Mouse (Mus musculus) C2C12 (cell line): Measurements from ENCODE around the gene Ssh2. TPM values are rescaled to one million over a fixed set of nuclear protein-coding genes. Genes with fewer than 3 reads are reported as not detected.

ENCODE experiments used
- H3K27me3 ChIP-seq: one replicate; pipeline ENCODE4 v1.6.1; 2011; ENCODE audit not compliant: control insufficient read depth, insufficient read depth, insufficient read length
- H3K36me3 ChIP-seq: one replicate; pipeline ENCODE4 v1.6.1; 2011; ENCODE audit not compliant: control insufficient read depth, insufficient read depth
- H3K4me3 ChIP-seq: one replicate; pipeline ENCODE4 v1.5.1; 2011; ENCODE audit warnings: mild to moderate bottlenecking, control low read depth; ENCODE audit not compliant: poor library complexity, insufficient read depth, severe bottlenecking
- H3K79me2 ChIP-seq: one replicate; pipeline ENCODE4 v1.6.1; 2011; ENCODE audit not compliant: control insufficient read depth, insufficient read depth
- H3K79me3 ChIP-seq: one replicate; pipeline ENCODE4 v1.6.1; 2011; ENCODE audit warnings: low read depth, control low read depth
- H3ac ChIP-seq: one replicate; pipeline ENCODE3; 2011; ENCODE audit warnings: low read depth; ENCODE audit not compliant: control insufficient read depth, insufficient read length
- CEBPB ChIP-seq: IDR thresholded peaks from one replicate; pipeline ENCODE4 v1.6.1; 2011; ENCODE audit warnings: low read depth, mild to moderate bottlenecking, control low read depth, moderate library complexity
- CTCF ChIP-seq: IDR thresholded peaks from one replicate; pipeline ENCODE4 v1.5.1; 2011; ENCODE audit not compliant: control insufficient read depth, insufficient read depth, insufficient read length
- FOSL1 ChIP-seq: IDR thresholded peaks from one replicate; pipeline ENCODE4 v1.8.0; 2011; ENCODE audit warnings: mild to moderate bottlenecking, low read length; ENCODE audit not compliant: poor library complexity, insufficient read depth, severe bottlenecking
- MAX ChIP-seq: IDR thresholded peaks from one replicate; pipeline ENCODE4 v1.6.1; 2011; ENCODE audit warnings: mild to moderate bottlenecking, control low read depth
- MYOD1 ChIP-seq: IDR thresholded peaks from one replicate; pipeline ENCODE4 v1.6.1; 2011; ENCODE audit warnings: low read depth; ENCODE audit not compliant: control insufficient read depth, insufficient read length
- MYOG ChIP-seq: IDR thresholded peaks from one replicate; pipeline ENCODE4 v1.6.1; 2011; ENCODE audit not compliant: control insufficient read depth, insufficient read length; ENCODE audit errors: extremely low read depth
- USF1 ChIP-seq: IDR thresholded peaks from one replicate; pipeline ENCODE4 v1.6.1; 2011; ENCODE audit warnings: low read depth, mild to moderate bottlenecking, control low read depth, moderate library complexity
- polyA plus RNA-seq: library from polyadenylated mRNA; unstranded; fragments of >200 nt; fragmentation: generic; extraction: Trizol; gene quantifications from one replicate; pipeline ENCODE4 v1.2.1, GENCODE M21; 2012; ENCODE audit warnings: missing spikeins

Gene Ssh2
- polyA plus RNA-seq, 1 experiment, result 2.7 TPM

- Histone ChIP-seq H3K36me3 (peaks cover 22% of the 10 kb centered on the region), H3ac (no peak overlapping the region), H3K4me3 (no peak overlapping the region), H3K79me2 (no peaks in the 10 kb centered on the region), H3K27me3 (no peaks in the 10 kb centered on the region), H3K79me3 (no peaks in the 10 kb centered on the region)
- TF ChIP-seq MYOG (no peak), CEBPB (no peak), FOSL1 (no peak), USF1 (no peak), CTCF (no peak), MYOD1 (no peak), MAX (no peak)
Measured at GRCm38 (mm10) chr11:77453388-77453787, 237.3 kb downstream of the Ssh2 start.

GRCm38 (mm10) chr11:77455770-77456510 lies 239.9 kb downstream of the Ssh2 start:
- Histone ChIP-seq H3K4me3 (no peak overlapping the region), H3K79me3 (no peaks in the 10 kb centered on the region), H3K79me2 (no peaks in the 10 kb centered on the region), H3ac (no peak overlapping the region), H3K27me3 (no peaks in the 10 kb centered on the region), H3K36me3 (peaks cover 9% of the 10 kb centered on the region)
- no peak for TF ChIP-seq CTCF
- TF ChIP-seq MYOG, result no peak
- TF ChIP-seq USF1, result no peak
- no peak for TF ChIP-seq CEBPB
- no peak for TF ChIP-seq MYOD1
- TF ChIP-seq FOSL1, result no peak
- TF ChIP-seq MAX, result no peak

DNA sequence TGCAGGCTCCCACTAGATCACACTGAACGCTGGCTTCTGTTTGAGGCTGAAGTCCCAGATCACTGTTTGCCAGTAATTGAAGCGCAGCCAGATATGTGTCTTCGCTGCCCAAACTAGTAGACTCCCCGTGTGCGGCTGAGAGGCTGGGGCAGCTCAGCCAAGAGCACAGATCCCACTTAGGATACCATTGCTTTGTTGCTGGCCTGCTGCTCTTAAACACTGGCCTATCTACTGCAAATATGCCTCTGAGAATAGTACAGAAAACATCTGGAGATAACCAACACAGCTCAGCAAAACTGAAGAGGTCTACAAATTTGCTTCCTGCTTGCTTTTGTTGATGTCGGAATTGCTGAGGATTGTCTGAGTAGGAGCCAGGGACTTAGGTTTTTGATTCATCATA lies 240.8 kb downstream of the Ssh2 start:
- H3ac ChIP-seq, result no peak overlapping the region
- H3K79me2 ChIP-seq, result no peaks in the 10 kb centered on the region
- no peak for TF ChIP-seq MYOG
- no peak for TF ChIP-seq FOSL1
- TF ChIP-seq CTCF, result no peak
- TF ChIP-seq MYOD1, result no peak
- no peak for TF ChIP-seq CEBPB
- TF ChIP-seq USF1, result no peak
- TF ChIP-seq MAX, result no peak
- peaks cover 9% of the 10 kb centered on the region for H3K36me3 ChIP-seq
- H3K4me3 ChIP-seq, result no peak overlapping the region
- H3K27me3 ChIP-seq, result no peaks in the 10 kb centered on the region
- H3K79me3 ChIP-seq, result no peaks in the 10 kb centered on the region

- TF ChIP-seq MYOG, result no peak
- no peak for TF ChIP-seq FOSL1
- no peak for TF ChIP-seq CTCF
- no peak for TF ChIP-seq MAX
- TF ChIP-seq USF1, result no peak
- no peak for TF ChIP-seq CEBPB
- no peak for TF ChIP-seq MYOD1
Measured at GRCm38 (mm10) chr11:77461856-77462255, 245.8 kb downstream of the Ssh2 start.

DNA sequence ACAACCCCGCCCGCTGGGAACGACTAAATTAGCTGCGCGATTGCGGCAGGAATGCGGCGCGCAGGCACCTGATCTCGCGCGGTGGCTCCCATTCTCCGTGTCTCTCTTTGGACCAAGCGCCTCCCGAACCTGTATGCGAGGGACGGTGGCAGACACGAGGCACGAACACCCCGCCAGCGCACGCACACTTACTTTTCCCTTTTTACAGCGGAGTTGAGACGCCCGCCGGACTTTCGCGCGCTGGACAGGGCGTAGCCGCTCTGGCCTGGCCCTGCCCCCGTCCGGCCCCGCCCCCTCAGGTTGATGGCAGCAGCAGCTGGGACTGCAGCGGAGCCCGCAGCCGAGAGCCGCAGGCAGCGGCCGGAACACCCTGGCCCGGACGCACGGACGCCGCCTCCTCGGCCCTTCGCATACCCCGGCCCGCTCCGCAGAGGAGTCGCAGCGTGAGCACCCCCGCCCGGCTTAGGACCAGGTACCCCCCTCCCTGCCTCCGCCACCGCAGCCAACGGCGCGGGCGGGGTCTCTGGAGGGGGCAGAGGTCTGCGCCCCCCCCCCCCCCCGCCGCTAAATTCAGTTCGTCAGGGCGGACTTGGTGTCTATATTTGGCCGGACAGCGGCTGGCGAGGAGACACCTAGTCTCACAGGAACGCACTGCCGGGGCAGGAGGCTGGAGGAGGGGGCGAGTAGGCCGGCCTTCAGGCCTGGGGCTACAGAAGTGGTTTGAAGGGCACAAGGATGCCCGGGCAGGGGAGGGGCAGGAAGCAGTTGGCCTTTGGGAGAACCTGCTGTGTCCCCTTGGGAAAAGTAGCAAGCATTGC lies 246.4 kb downstream of the Ssh2 start, which contains the start of gene Coro6:
Coro6 (plus strand) TSS at position 129 of the 818 bp plus-strand sequence.
- H3K36me3 ChIP-seq, result no peaks in the 10 kb centered on the region
- H3K79me2 ChIP-seq, result peaks cover 8% of the 10 kb centered on the region
- peaks cover 4% of the 10 kb centered on the region for H3K79me3 ChIP-seq
- H3ac ChIP-seq, result peak within 1 kb of the TSS; percentile 76
- TF ChIP-seq USF1, result no peak
- TF ChIP-seq MAX, result no peak
- TF ChIP-seq MYOD1, result peak; percentile 93
- no peaks in the 10 kb centered on the region for H3K27me3 ChIP-seq
- peak within 1 kb of the TSS; percentile 47 for H3K4me3 ChIP-seq

More at GRCm38 (mm10) chr11:77461856-77462255, 245.8 kb downstream of the Ssh2 start:
- H3K4me3 ChIP-seq, result peak overlapping the region; percentile 47
- peaks cover 4% of the 10 kb centered on the region for H3K79me3 ChIP-seq
- no peaks in the 10 kb centered on the region for H3K36me3 ChIP-seq
- peak overlapping the region; percentile 47 for H3ac ChIP-seq
- peaks cover 8% of the 10 kb centered on the region for H3K79me2 ChIP-seq
- H3K27me3 ChIP-seq, result no peaks in the 10 kb centered on the region
